Mouse (Mus musculus) midbrain, embryonic 11.5 days (tissue): ENCODE results near the gene Mdm2. TPM values are rescaled to one million over a fixed set of nuclear protein-coding genes. Genes with fewer than 3 reads are reported as not detected.
"Not testable (repeated sequence)": the region's sequence is repeated elsewhere in the genome, so short reads cannot be mapped to it uniquely, and the experiment has no call there.

Experiments
- ATAC-seq: fragments of 200-750 bp; cut with Nextera tagmentation; 2 replicates; pipeline ENCODE4 v1.8.0; 2017; ENCODE audit warnings: moderate TSS enrichment, moderate library complexity; ENCODE audit not compliant: low FRiP score
- DNase-seq: peaks from one replicate; pipeline ENCODE4 v3.0.0; 2015; ENCODE audit warnings: low spot score; ENCODE audit errors: missing footprints
- H3K27ac ChIP-seq: fragments of 300-500 bp; sonication (generic); 2 replicates; pipeline ENCODE4 v1.5.1; 2014; ENCODE audit warnings: low read depth, low read length
- H3K27me3 ChIP-seq: fragments of 300-500 bp; sonication (generic); 2 replicates; pipeline ENCODE4 v1.6.1; 2014; ENCODE audit warnings: mild to moderate bottlenecking, low read length, moderate library complexity, mixed read lengths; ENCODE audit not compliant: control insufficient read depth, insufficient read depth
- H3K36me3 ChIP-seq: fragments of 300-500 bp; sonication (generic); 2 replicates; pipeline ENCODE4 v1.6.1; 2014; ENCODE audit warnings: mild to moderate bottlenecking, low read length, moderate library complexity, mixed read lengths; ENCODE audit not compliant: control insufficient read depth, insufficient read depth
- H3K4me1 ChIP-seq: fragments of 300-500 bp; sonication (generic); 2 replicates; pipeline ENCODE4 v1.6.1; 2014; ENCODE audit warnings: low read length; ENCODE audit not compliant: control insufficient read depth, insufficient read depth
- H3K4me2 ChIP-seq: fragments of 300-500 bp; sonication (generic); 2 replicates; pipeline ENCODE4 v1.6.1; 2014; ENCODE audit warnings: mild to moderate bottlenecking, moderate library complexity
- H3K4me3 ChIP-seq: fragments of 300-500 bp; sonication (generic); 2 replicates; pipeline ENCODE4 v1.5.1; 2014; ENCODE audit warnings: low read depth, low read length
- H3K9ac ChIP-seq: fragments of 300-500 bp; sonication (generic); 2 replicates; pipeline ENCODE4 v1.6.1; 2014; ENCODE audit warnings: low read length
- H3K9me3 ChIP-seq: fragments of 300-500 bp; sonication (generic); 2 replicates; pipeline ENCODE4 v1.6.1; 2016; ENCODE audit warnings: low read length; ENCODE audit not compliant: control insufficient read depth
- WGBS: fragments of 180-500 bp; shearing (Covaris S2); extraction: QIAGEN DNeasy Blood & Tissue Kit; methylation state at CpG from one replicate; pipeline ENCODE4 v1.1.7; 2014; 5-methylcytosine and 5-hydroxymethylcytosine counted together
- polyA plus RNA-seq: library from polyadenylated mRNA; unstranded; fragments of >200 nt; fragmentation: Nextera tagmentation; extraction: Ambion mirVana; gene quantifications from 2 replicates; pipeline ENCODE4 v1.2.1, GENCODE M21; 2014

Gene Mdm2
- polyA plus RNA-seq, 1 experiment from 2014 or later, result 67.5 TPM

DNA sequence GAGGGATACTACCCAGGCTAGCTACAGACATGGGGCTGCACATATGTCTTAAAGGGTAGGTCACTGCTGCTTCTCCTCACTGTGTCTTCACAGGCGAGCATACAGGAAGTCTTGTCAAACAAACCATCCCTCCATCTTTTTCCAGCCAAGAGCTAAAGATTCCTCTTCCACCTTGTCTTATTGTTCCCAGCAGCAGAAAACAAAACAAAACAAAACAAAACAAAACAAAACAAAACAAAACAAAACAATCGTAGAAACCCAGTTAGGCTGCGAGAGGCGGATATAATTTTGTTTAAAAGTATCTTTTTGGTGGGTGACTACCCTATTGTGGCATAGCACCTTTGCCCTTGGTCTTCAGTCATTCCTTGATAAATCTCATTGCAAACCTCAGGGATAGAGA is 32.1 kb upstream of the Mdm2 start:
- ATAC-seq, result no peak
- Histone ChIP-seq H3K27ac (no peak overlapping the region), H3K4me1 (peaks cover 5% of the 10 kb centered on the region; the same call in 1 of the 2 replicates), H3K4me2 (no peak overlapping the region), H3K9ac (no peak overlapping the region), H3K36me3 (peaks cover 4% of the 10 kb centered on the region; the same call in 1 of the 2 replicates), H3K4me3 (no peak overlapping the region), H3K9me3 (no peaks in the 10 kb centered on the region), H3K27me3 (no peaks in the 10 kb centered on the region)
- WGBS, result 92% methylated on average over 4 of the region's 4 CpGs
- peak; percentile 77 for DNase-seq

DNA sequence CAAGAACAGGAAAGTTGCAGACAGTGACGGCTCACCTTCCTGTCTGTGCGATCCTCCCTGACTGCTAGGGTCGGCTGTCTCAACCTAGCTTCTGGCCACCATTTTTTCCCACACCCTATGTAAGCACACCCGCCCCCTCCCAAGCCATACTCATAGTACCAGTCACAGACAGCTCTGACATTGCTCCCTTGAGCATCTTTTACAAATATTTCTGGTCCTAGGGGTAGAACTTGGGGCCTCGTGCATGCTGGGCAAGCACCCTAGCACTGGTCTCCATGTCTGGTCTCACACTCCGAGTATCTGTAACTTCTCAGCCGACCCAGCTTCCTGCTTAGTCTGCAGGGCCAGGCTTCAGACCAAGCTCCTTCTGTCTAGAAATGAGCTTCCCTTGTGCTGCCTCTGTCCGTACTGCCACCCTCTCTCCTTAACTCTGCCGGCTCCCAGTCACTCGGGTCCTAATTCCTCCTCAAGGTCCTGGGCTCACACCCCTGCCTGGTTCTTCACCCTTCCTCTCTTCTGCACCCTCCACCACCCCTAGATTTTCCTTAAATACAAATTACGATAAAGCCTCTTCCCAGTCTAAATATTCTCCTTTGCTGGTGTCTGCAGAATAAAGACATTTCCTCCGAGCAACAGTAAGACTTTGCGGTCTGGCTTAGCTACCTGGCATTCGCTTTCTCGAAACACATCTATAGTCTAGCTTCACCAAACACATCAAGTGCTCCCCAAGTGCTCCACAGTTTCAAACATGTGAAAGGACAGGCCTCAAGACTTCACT is 31.3 kb upstream of the Mdm2 start:
- Histone ChIP-seq H3K4me3 (no peak overlapping the region), H3K36me3 (peaks cover 4% of the 10 kb centered on the region; the same call in 1 of the 2 replicates), H3K27ac (no peak overlapping the region), H3K27me3 (no peaks in the 10 kb centered on the region), H3K4me1 (peaks cover 5% of the 10 kb centered on the region; the same call in 1 of the 2 replicates), H3K4me2 (no peak overlapping the region), H3K9me3 (no peaks in the 10 kb centered on the region), H3K9ac (no peak overlapping the region)
- WGBS, result 92% methylated on average over 15 of the region's 15 CpGs
- DNase-seq (peak; percentile 57), ATAC-seq (no peak)

GRCm38 (mm10) chr10:117740921-117741320 is 30.4 kb upstream of the Mdm2 start:
- Histone ChIP-seq H3K27me3 (no peaks in the 10 kb centered on the region), H3K4me3 (no peak overlapping the region), H3K36me3 (peaks cover 6% of the 10 kb centered on the region; the same call in 1 of the 2 replicates), H3K9me3 (no peaks in the 10 kb centered on the region), H3K9ac (no peak overlapping the region), H3K4me1 (peaks cover 5% of the 10 kb centered on the region; the same call in 1 of the 2 replicates), H3K27ac (no peak overlapping the region), H3K4me2 (no peak overlapping the region)
- no peak for ATAC-seq
- DNase-seq, result no peak
- 90% methylated on average over 9 of the region's 9 CpGs for WGBS

- H3K9me3 ChIP-seq, result no peaks in the 10 kb centered on the region
- peaks cover 6% of the 10 kb centered on the region; the same call in 1 of the 2 replicates for H3K36me3 ChIP-seq
- peaks cover 4% of the 10 kb centered on the region; the same call in 1 of the 2 replicates for H3K4me1 ChIP-seq
- no peak overlapping the region for H3K9ac ChIP-seq
- no peak for DNase-seq
- no peak for ATAC-seq
- H3K27ac ChIP-seq, result no peak overlapping the region
- H3K4me3 ChIP-seq, result no peak overlapping the region
- 96% methylated on average over 10 of the region's 10 CpGs for WGBS
- H3K4me2 ChIP-seq, result no peak overlapping the region
- no peaks in the 10 kb centered on the region for H3K27me3 ChIP-seq
Observed at GRCm38 (mm10) chr10:117740171-117740570, 29.6 kb upstream of the Mdm2 start.

- Histone ChIP-seq H3K4me1 (no peaks in the 10 kb centered on the region), H3K4me2 (no peak overlapping the region), H3K27ac (no peak overlapping the region), H3K27me3 (no peaks in the 10 kb centered on the region), H3K9me3 (no peaks in the 10 kb centered on the region), H3K36me3 (peaks cover 6% of the 10 kb centered on the region; the same call in 1 of the 2 replicates), H3K9ac (no peak overlapping the region), H3K4me3 (no peak overlapping the region)
- WGBS, result 93% methylated on average over 6 of the region's 6 CpGs
- no peak for DNase-seq
- ATAC-seq, result no peak
Observed at GRCm38 (mm10) chr10:117739648-117739948, 29.0 kb upstream of the Mdm2 start.

- Histone ChIP-seq H3K36me3 (peaks cover 6% of the 10 kb centered on the region; the same call in 1 of the 2 replicates), H3K27ac (no peak overlapping the region), H3K4me1 (no peaks in the 10 kb centered on the region), H3K4me2 (no peak overlapping the region), H3K27me3 (no peaks in the 10 kb centered on the region), H3K9me3 (no peaks in the 10 kb centered on the region), H3K9ac (no peak overlapping the region), H3K4me3 (no peak overlapping the region)
- WGBS, result 93% methylated on average over 15 of the region's 15 CpGs
- no peak for ATAC-seq
- DNase-seq, result no peak
Observed at GRCm38 (mm10) chr10:117738928-117739647, 28.5 kb upstream of the Mdm2 start.

GRCm38 (mm10) chr10:117738140-117738921 is 27.8 kb upstream of the Mdm2 start:
- Histone ChIP-seq H3K27ac (no peak overlapping the region; the same call in 1 of the 2 replicates), H3K9me3 (no peaks in the 10 kb centered on the region), H3K4me2 (no peak overlapping the region), H3K36me3 (peaks cover 6% of the 10 kb centered on the region; the same call in 1 of the 2 replicates), H3K9ac (no peak overlapping the region), H3K27me3 (no peaks in the 10 kb centered on the region), H3K4me1 (no peaks in the 10 kb centered on the region), H3K4me3 (no peak overlapping the region)
- ATAC-seq (no peak), DNase-seq (peak; percentile 10)
- 85% methylated on average over 13 of the region's 13 CpGs for WGBS

DNA sequence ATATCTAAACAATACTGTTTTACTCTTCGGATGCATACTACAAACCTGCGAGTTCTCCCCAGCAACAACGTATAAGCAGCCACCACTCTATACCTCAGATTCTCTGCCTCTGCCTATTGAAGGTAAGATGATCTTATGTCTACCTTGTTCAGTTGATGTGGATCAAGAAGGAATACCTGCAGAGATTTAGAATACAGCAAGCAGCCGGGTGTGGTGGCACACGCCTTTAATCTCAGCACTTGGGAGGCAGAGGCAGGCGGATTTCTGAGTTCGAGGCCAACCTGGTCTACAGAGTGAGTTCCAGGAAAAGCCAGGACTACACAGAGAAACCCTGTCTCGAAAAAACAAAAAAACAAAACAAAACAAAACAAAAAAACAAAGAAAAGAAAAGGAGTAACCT is 26.9 kb upstream of the Mdm2 start:
- H3K4me3 ChIP-seq, H3K9ac ChIP-seq, ATAC-seq, H3K36me3 ChIP-seq, H3K9me3 ChIP-seq, H3K27ac ChIP-seq, H3K4me1 ChIP-seq, H3K27me3 ChIP-seq, DNase-seq, H3K4me2 ChIP-seq: not testable (repeated sequence)
- 92% methylated on average over 8 of the region's 8 CpGs for WGBS
